Mouse (Mus musculus): ENCODE data around the gene Adipor2. TPM values are rescaled to one million over a fixed set of nuclear protein-coding genes. Genes with fewer than 3 reads are reported as not detected.

Gene Adipor2
- total RNA-seq, 2 experiments from 2014 or later, result 68.2 to 84.8 TPM

DNA sequence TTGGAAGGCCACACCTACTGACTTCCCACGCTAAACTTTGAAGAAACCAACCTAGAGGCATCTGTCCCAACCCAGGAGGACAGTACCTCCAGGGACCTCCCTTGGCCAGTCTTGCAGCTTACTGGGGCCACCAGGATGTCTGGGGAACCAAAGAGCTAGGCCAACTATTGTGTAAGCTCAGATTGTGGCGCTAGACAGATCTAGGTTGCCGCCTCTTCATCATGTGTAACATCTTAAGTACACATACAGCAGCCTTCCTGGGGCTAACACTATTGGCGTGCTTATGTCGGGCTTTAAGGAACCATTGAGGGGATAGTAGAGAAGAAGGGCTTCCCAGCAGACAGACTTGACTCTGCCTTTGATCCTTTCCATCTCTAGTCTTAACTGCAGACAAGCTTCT lies 69.7 kb downstream of the Adipor2 start:
- DNase-seq, result no peak

- DNase-seq, result no peak
Measured at GRCm38 (mm10) chr6:119346257-119346656, 71.2 kb downstream of the Adipor2 start.

DNA sequence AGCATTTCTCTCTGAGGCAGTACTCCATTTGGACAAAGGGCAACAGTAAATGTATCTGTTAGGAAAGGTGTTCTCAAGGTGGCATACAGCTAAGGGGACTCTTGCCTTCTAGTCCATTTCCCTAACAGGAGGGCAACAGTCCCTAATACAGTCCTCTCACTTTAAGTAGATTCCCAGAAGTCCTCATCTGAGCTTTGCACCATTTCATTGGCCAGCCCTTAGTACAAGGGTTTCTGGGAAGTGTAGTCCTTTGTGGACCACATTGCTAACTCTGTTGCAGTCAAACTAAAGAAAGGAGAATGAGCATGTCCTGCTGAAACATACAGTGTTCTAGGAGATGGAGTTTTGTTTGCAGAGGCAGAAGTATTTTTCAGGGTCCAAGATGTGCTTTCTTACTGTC lies 76.1 kb downstream of the Adipor2 start:
- DNase-seq, result no peak

DNA sequence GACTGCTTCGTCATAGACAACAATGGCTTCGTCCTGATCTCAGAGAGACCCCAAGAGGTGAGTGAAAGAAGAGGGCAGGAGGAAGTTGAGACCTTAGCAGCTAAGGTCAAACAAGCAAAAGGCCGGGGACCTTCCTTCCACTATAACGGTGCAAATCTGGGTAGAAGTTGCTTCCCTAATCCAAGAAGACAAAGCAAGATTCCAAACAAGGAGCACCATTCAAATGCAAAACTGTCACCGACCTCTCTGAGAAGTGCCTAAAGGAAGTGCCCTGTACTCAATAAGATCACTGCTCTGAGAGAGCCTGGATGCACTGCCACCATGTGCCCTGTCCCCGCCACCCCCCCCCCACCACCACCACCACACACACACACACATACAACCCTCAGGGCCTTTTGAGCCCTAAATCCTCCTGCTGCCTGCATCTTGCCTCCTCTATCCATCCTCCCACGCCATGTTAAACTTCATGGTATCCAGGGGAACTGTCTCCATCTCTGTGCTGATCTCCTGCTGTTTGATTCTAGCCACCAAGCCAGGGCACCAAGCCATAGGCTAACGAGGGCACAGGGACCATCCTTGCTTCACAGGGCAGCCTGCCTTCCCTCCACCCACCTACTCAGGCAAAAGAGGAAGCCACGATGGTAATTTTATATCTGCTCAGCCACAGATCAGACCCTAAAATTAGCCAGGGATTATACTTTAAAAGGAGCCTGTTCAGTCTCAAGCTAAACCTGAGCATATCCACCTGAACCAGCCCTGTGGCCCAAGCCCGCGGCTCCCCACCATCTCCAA lies 79.2 kb downstream of the Adipor2 start:
- DNase-seq, result no peak

DNA sequence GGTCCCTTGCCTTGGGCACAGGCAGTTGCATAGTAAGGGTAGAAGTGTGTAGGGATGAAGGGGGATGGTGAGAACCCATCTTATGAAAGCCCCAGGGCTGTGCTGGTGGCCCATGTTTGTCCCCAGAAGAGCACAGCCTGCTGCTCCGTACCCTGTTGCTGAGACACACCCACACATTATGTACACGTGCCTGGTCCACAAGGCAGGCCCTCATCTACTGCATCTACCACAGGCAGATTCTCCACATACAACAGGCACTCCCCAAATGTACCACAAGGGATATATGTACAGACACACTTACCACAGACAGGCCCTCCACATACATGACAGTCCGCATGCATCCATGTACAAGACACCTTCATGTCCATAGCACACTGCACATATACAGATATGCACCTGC lies 80.2 kb downstream of the Adipor2 start:
- DNase-seq, result no peak

DNA sequence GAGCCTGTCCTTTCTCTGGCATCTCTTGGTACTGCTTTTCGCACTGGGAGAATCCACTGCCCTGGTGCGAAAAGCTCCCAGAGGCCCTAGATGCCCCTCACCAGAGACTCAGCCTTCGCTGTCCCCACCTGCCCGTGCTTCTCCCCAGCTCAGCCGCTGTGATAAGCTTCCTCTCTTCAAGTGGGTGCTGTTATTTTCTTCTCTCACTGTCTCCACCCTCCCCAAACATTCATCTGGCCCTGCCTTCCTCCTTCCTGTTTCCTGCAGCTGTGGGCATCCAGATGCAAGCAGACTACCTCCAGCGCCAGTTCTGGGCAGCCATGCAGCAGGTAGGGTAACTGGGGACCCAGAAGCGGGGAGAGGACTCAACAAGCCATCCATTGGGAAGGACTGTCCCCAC lies 81.4 kb downstream of the Adipor2 start:
- no peak for DNase-seq

DNA sequence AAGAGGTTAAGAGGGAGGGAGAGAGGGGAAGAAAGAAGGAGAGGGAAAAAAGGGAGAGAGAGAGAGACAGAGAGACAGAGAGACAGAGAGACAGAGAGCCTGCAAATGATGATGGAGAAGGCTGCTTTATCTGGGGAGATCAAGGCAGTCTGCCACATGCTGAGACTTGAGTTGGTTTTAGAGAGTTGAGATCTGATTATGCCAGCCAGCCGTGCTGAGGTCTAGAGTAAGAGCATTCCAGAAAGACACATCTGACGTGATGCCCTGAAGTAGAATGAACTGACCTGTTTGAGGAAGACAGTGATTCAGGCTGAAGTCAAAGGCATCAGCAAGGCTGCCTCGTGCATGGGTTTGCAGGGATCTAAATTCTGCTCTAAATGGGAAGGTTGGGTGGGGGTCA lies 83.7 kb downstream of the Adipor2 start:
- DNase-seq, result no peak

- DNase-seq, result no peak
Measured at GRCm38 (mm10) chr6:119333202-119333601, 84.3 kb downstream of the Adipor2 start.

DNA sequence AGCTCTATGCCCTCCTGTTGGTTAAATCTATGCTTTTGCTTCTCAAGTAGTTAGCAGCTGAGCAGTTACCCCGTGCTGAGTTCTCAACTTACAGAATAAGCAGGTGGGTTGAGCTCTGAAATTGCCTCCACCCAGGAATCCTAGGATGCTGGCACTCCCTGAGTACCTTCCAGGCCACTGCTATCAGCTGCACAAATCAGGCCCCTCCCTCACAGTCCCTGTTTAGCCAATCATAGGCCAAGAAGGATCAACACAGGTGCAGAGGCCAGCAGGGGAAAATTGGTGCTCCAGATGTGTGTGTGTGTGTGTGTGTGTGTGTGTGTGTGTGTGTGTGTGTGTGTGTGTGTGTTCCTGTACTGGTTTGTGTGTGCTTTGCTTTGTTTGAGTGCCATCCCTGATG lies 85.4 kb downstream of the Adipor2 start:
- DNase-seq, result no peak

DNA sequence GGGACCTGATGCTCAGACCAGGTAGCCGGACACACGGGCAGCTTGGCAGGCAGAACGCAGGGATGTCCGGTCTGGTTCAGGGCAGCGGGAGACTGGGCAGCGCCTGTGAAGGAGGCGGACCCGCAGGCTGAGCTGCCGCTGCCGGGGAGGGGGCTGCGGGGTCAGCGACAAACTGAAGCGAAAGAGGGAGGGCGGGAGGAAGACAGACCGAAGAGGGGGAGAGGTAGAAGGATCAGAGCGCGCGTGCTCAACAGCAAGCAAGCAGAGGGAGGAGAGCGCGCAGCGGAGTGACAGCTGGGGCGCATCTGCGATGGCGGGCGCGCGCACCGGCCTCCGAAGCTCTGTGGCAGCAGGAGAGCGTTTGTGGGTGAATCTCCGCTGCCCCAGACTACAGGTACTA lies 87.0 kb downstream of the Adipor2 start, which contains the start of gene Lrtm2:
Gene Lrtm2, minus strand, starts transcription at position 261 of the 400 bp plus-strand sequence.
- DNase-seq, result no peak

DNA sequence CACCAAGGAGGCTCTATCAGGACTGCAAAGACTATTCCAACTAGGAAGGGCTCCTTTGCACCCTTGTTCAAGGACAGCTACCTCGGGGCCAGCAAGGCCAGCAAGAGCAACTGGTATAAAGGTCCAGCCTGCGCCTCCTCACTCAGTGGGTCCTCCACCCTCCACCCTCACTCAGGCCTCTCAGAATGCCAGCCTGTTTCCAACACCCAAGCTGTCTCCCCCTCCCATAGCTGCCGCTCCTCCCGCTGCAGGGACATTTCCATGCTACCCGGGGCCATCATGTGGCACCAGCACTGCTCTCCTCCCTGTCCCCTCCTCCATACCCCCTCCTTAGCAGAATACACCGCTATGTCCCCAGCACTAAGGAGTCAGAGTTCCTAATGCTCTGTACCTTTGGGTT lies 87.6 kb downstream of the Adipor2 start:
- no peak for DNase-seq

GRCm38 (mm10) chr6:119329215-119329714 lies 88.2 kb downstream of the Adipor2 start:
- no peak for DNase-seq

DNA sequence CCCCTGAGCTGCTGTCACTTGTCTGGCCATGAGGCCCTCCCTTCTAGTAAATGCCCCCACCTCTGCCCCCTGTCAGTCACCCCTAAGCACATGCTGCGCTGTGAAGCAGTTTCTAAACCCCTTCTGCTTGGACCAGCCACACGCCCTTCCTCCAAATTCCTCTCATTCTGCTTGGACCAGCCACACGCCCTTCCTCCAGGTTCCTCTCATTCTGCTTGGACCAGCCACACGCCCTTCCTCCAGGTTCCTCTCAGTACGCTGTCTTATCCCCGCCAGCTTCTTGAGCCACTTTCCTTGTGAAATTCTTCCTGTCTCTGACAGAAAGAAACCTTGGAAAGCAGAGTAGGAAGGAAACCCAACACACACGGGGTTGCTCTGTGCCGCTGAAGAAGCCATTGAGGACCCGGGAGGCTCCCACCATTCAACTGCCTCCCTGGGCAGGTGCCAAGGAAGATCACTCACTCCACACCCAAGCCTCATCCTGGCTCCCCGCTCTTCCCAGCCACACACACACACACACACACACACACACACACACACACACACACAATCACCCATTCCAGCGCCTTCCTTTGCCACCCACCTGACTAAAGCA lies 88.9 kb downstream of the Adipor2 start:
- no peak for DNase-seq

DNA sequence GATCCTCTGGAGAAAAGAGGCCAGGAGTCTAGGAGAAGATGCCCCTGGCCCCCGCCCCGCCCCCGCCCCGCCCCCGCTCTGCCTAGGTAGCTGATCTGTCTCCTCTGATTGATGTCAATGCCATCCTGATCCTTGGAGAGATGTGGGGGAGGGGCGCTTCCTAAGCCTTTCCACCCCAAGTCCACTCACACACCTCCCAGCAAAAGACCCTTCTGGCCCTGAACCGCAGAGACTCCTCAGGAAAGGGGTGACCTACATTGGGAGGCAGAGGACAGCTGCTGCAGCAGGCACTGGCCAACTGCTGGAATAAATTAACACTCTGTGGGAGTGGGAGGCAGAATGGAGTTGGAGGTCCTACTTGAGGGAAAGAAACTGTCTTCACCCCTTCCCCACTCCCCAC lies 91.0 kb downstream of the Adipor2 start:
- no peak for DNase-seq

DNA sequence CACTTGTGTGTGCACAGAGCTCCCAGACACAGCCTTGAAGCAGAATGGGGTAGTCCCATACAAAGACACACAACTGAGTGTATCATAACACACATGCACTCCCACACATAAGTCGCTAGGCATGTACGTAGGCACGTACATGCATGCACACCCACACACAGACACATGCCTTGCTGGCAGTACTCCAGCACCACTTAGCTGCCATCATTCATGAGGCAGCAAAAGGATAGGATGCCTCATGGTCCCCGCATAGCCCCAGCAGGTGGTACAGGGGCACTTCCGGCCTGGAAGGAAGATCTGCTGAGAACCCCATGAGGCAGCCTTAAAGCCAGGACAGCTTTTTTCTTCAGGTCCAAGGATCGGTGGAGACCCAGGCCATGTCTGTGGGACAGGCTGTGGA lies 91.5 kb downstream of the Adipor2 start:
- no peak for DNase-seq

DNA sequence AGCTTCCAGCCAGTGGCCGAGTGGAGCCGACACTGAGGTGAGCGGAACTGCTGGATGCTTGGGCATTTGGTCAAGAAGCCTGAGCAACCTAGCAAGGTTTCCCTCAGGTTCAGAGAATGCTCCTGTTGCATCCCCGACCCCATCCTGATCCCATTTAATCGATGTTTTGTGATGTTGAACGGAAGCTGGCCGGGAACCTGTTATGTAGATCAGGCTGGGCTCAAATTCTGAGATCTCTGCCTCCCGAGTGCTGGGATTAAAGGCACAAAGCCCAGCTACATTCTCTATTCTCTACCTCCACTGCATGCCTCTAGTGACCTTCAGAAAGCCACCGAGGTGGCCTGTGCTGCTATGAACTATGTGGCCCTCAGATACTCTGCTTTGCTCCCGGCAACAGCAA lies 92.7 kb downstream of the Adipor2 start:
- no peak for DNase-seq

- no peak for DNase-seq
Measured at GRCm38 (mm10) chr6:119321752-119322151, 95.8 kb downstream of the Adipor2 start.

DNA sequence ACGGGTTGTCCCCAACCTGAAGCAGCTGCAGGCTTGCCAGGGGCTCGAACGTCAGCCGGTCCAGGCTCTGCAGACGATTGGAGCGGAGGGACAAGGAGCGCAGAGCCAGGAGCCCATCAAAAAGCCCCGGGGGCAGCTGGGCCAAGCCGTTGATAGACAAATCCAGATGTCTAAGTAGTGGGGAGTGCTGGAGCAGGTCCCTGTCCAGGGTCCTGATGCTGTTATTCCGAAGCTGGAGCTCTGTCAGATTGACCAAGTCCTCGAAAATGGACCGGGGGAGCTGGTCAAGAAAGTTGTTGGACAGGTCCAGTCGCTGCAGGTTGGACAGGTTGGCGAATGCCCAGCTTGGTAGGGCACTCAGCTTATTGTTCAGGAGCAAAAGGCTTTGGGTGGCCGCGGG lies 97.0 kb downstream of the Adipor2 start:
- DNase-seq, result no peak

DNA sequence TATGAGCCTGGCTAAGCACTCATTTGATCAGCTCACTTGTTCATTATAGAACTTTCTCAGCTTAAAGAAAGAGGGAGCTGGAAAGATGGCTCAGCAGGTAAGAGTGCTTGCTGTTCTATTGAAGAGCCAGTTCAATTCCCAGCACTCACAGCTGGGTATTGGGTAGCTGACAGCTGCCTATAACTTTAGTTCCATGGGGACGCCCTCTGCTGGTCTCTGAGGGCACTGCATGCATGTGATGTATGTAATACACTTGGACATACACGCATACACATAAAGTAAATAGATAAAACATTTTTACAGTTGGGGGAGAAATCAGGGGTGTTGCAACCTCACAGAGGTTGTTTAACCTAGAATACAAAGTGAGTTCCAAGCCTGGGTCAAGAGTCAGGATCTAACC lies 98.1 kb downstream of the Adipor2 start:
- no peak for DNase-seq

DNA sequence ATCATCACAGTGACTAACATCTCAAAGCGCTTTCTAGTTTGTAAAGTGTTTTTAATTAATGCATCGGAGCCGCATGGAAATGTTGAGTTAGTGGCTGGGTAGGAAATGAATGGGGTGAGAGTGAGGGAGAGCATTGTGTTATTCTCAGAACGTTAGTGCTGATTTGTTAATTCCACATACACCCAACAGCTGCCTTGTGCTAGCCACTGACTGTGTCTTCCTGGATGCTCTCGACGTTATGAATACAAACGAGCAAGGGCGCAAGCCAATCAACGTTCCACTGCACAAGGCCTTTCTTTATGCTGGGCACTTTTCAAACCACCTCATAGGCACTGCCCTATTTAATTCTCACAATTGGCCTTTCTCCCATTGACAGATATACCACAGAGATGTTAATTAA lies 98.8 kb downstream of the Adipor2 start:
- DNase-seq, result no peak

DNA sequence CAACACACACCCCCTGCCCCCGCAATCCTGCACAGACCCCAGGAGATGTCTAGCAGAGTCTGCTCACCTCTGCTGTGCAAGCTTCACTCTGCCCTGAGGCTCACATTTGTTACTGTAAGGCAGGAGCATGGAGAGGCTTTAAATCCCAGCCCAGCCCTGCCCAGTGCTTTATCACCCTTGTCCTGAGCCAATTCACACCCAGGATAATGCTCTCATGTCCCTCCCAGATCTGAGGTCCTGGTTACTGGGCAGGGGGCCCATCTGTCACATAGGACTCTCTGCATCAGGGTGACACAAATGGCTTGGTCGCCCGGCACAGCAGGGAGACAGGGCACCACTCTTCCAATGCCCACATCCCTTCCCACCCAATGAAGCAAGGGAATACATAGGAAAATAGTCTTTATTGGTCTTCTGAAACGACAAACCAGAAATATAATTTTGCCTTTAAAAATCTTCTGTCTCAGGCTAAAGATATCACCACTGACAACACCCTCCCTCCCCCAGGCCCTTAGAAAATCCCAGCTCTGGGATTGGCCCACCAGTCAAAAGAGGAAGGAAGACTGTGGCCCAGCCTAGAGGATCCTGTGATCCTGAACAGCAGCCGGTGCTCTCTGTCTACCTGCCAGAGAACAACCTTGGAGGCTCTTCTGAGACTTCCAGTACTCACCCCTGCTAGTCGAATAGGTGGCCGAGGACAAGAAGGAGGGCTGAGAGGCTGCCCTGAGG lies 102.6 kb downstream of the Adipor2 start:
- DNase-seq, result no peak

DNA sequence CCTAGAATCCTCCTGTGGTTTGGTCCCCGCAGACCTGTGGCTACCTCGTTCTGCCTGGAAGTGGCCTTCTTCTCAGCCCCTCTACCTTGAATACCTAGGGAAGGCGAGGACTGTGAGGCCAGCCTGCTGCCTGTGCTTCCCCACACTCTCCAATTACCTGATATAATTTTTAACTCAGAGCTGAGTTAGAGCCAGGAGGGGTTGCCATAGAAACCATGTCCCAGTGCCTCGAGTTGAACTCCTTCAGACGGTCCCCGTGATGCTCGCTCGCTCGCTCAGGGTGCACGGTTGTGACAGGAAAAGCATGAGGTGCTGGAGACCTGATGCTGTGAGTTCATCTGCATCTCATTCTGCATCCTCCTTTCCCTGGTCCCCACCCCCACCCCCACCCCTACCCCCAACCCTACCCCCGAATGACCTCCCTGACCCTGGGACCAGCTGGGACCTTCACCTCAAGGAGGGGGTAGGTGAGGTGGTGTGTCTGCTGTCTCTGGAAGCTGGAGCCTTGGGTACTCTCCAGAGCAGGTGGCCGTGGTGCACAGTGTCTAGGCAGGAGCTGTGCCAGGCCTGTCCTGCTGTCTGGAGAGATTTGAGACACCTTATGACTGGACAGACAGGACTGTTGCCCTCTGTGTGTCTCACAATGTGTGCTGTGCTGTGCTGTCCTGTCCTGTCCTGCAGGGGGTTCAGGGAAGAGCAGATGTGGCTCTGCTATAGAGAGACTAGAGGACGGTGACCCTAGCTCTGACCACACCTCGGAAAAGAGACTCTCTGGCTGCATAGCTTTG lies 103.7 kb downstream of the Adipor2 start:
- DNase-seq, result no peak

Data from gastrocnemius, postnatal 25 days (tissue).